In the genomic region with DNA sequence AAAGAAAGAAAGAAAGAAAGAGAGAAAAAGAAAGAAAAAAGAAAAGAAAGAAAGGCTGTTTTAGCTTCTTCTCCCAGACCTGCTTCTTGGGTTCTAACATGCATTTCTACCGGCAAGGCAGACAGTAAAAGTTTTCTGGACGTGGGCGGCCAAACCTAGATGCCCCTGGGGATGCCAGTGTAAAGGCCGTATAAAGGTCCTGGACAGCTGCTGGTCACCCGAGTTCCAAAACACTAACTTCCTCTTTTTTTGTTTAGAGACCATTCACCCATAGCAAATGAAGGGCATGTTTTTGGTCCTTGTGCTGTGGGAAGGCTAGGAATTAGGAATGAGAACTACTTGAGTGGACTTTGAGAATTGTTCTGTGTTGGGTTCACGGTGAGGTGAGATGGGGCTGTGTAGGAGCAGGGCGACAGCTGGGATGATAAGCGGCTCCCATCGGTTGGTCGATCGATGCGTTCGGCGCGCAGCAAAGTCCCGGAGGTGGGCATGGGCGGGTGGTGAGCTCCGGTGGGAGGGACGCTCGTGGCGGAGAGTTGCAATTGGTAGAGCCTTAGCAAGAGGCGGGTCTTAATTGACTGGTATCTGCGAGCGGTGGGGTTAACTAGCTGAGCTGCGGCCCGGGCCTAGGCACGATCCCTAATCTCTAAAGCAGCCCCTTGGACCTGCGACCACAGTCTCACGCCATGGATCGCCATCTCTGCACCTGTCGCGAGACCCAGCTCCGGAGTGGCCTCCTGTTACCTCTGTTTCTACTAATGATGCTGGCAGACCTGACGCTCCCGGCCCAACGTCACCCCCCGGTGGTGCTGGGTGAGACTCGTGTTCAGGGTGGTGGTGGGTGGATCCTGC, we compare ENCODE assay signal across 8 mouse cellular contexts. TPM values are rescaled to one million over a fixed set of nuclear protein-coding genes. Genes with fewer than 3 reads are reported as not detected.
DNase-seq lines count a peak whose midpoint lies in the region; ATAC-seq and TF ChIP-seq lines count a peak whose summit lies in the region.

Gene Pla2g15 (plus strand): TSS at position 599 of the 852 bp plus-strand sequence.

- TF ChIP-seq EP300 in ES-Bruce4 (IDR thresholded peaks at IDR 0.05; ENCODE audit: insufficient read depth, low read depth, low read length) = peak; percentile 16; the same call in 1 of the 2 replicates

- TF ChIP-seq CTCF in ES-Bruce4 (IDR thresholded peaks at IDR 0.05; ENCODE audit: low read depth, low read length) = no peak

- H3K27ac ChIP-seq in ES-Bruce4 (ENCODE audit: insufficient read depth, low read length) = no peak within 1 kb of the TSS
- H3K27ac ChIP-seq in forebrain, embryonic 12.5 days = peak within 1 kb of the TSS; percentile 54; the same call in 1 of the 2 replicates
- H3K27ac ChIP-seq in heart, embryonic 16.5 days (ENCODE audit: low read length) = peak within 1 kb of the TSS; percentile 8; the same call in 1 of the 2 replicates
- peak within 1 kb of the TSS; percentile 62 for H3K27ac ChIP-seq in liver, embryonic 15.5 days (replicated peaks)
- H3K27ac ChIP-seq in neural tube, embryonic 11.5 days (ENCODE audit: low read depth, low read length) = no peak within 1 kb of the TSS
- 0 out of 2 replicates have a peak within 1 kb of the TSS, but pooled peaks have one; percentile 46 for H3K27ac ChIP-seq in stomach, embryonic 16.5 days (ENCODE audit: low read length)

- peak within 1 kb of the TSS; percentile 81 for H3K4me3 ChIP-seq in ES-Bruce4 (ENCODE audit: low read depth, low read length)
- peak within 1 kb of the TSS; percentile 73 for H3K4me3 ChIP-seq in forebrain, embryonic 12.5 days (replicated peaks)
- H3K4me3 ChIP-seq in heart, embryonic 16.5 days (ENCODE audit: low read length) = peak within 1 kb of the TSS; percentile 71
- H3K4me3 ChIP-seq in liver, embryonic 15.5 days (replicated peaks) = peak within 1 kb of the TSS; percentile 70
- H3K4me3 ChIP-seq in neural tube, embryonic 11.5 days (ENCODE audit: low read depth, low read length) = peak within 1 kb of the TSS; percentile 70
- H3K4me3 ChIP-seq in stomach, embryonic 16.5 days (replicated peaks; ENCODE audit: low read length) = peak within 1 kb of the TSS; percentile 67

- H3K4me2 ChIP-seq in forebrain, embryonic 12.5 days = peak within 1 kb of the TSS; percentile 67
- peak within 1 kb of the TSS; percentile 73 for H3K4me2 ChIP-seq in heart, embryonic 16.5 days (ENCODE audit: low read depth, low read length)
- peak within 1 kb of the TSS; percentile 91 for H3K4me2 ChIP-seq in liver, embryonic 15.5 days
- H3K4me2 ChIP-seq in neural tube, embryonic 11.5 days (ENCODE audit: low read depth) = peak within 1 kb of the TSS; percentile 72
- H3K4me2 ChIP-seq in stomach, embryonic 16.5 days (ENCODE audit: low read depth, low read length) = peak within 1 kb of the TSS; percentile 69

- peak; percentile 92 for DNase-seq in c-Kit-positive CD71-positive TER-119-positive erythroid progenitor cells, embryonic 14.5 days (ENCODE audit: low spot score)
- peak; percentile 94 to 95 for DNase-seq in kidney, postnatal 36 days
- peak; percentile 93 for DNase-seq in neural tube, embryonic 11.5 days (ENCODE audit: low spot score)

- ATAC-seq in forebrain, embryonic 12.5 days (ENCODE audit: low FRiP score) = peak; percentile 99
- peak; percentile 98 for ATAC-seq in heart, embryonic 16.5 days (replicated peaks; ENCODE audit: extremely low read depth, insufficient read depth, low FRiP score)
- ATAC-seq in liver, embryonic 15.5 days (ENCODE audit: insufficient read depth) = peak; percentile 91
- peak; percentile 93 for ATAC-seq in neural tube, embryonic 11.5 days (ENCODE audit: insufficient read depth, low FRiP score, low TSS enrichment)
- peak; percentile 97 for ATAC-seq in stomach, embryonic 16.5 days (ENCODE audit: insufficient read depth, low FRiP score)

- no peaks in the 10 kb centered on the region; the same call in 1 of the 2 replicates for H3K36me3 ChIP-seq in ES-Bruce4 (ENCODE audit: control insufficient read depth, insufficient read depth, low read length, poor library complexity, severe bottlenecking)
- H3K36me3 ChIP-seq in forebrain, embryonic 12.5 days (replicated peaks) = peaks cover 5% of the 10 kb centered on the region
- no peaks in the 10 kb centered on the region for H3K36me3 ChIP-seq in heart, embryonic 16.5 days (ENCODE audit: control insufficient read depth, insufficient read depth)
- no peaks in the 10 kb centered on the region for H3K36me3 ChIP-seq in liver, embryonic 15.5 days (replicated peaks)
- 0 out of 2 replicates have a peak, but pooled peaks cover 1% of the 10 kb centered on the region for H3K36me3 ChIP-seq in neural tube, embryonic 11.5 days (ENCODE audit: control insufficient read depth, insufficient read depth, low read length)
- no peaks in the 10 kb centered on the region for H3K36me3 ChIP-seq in stomach, embryonic 16.5 days (ENCODE audit: control insufficient read depth, insufficient read depth, low read length)

- WGBS in forebrain, embryonic 12.5 days = 2% methylated on average over 38 of the region's 38 CpGs
- WGBS in heart, embryonic 16.5 days = 2% methylated on average over 38 of the region's 38 CpGs
- WGBS in liver, embryonic 15.5 days (ENCODE audit: insufficient replicate concordance) = under 1% methylated on average over 38 of the region's 38 CpGs
- 2% methylated on average over 38 of the region's 38 CpGs for WGBS in neural tube, embryonic 11.5 days
- WGBS in stomach, embryonic 16.5 days = under 1% methylated on average over 38 of the region's 38 CpGs

- H3K27me3 ChIP-seq in ES-Bruce4 (ENCODE audit: control insufficient read depth, insufficient read depth, low read length, poor library complexity, severe bottlenecking) = no peaks in the 10 kb centered on the region
- H3K27me3 ChIP-seq in forebrain, embryonic 12.5 days = 0 out of 2 replicates have a peak, but pooled peaks cover under 1% of the 10 kb centered on the region
- no peaks in the 10 kb centered on the region for H3K27me3 ChIP-seq in heart, embryonic 16.5 days (ENCODE audit: control insufficient read depth, insufficient read depth, low read length)
- no peaks in the 10 kb centered on the region; the same call in 1 of the 2 replicates for H3K27me3 ChIP-seq in liver, embryonic 15.5 days
- no peaks in the 10 kb centered on the region for H3K27me3 ChIP-seq in neural tube, embryonic 11.5 days (ENCODE audit: control insufficient read depth, insufficient read depth, low read length)
- H3K27me3 ChIP-seq in stomach, embryonic 16.5 days (ENCODE audit: control insufficient read depth, insufficient read depth, low read length) = no peaks in the 10 kb centered on the region

- H3K9ac ChIP-seq in ES-Bruce4 (ENCODE audit: low read depth, poor library complexity, severe bottlenecking) = peak within 1 kb of the TSS; percentile 59
- peak within 1 kb of the TSS; percentile 70 for H3K9ac ChIP-seq in forebrain, embryonic 12.5 days
- H3K9ac ChIP-seq in heart, embryonic 16.5 days (ENCODE audit: low read length) = peak within 1 kb of the TSS; percentile 78
- peak within 1 kb of the TSS; percentile 65 for H3K9ac ChIP-seq in liver, embryonic 15.5 days
- H3K9ac ChIP-seq in neural tube, embryonic 11.5 days (ENCODE audit: low read length) = peak within 1 kb of the TSS; percentile 72
- peak within 1 kb of the TSS; percentile 76 for H3K9ac ChIP-seq in stomach, embryonic 16.5 days (ENCODE audit: low read length)

- peak; percentile 51 for TF ChIP-seq POLR2A in ES-Bruce4 (IDR thresholded peaks at IDR 0.05; ENCODE audit: insufficient read depth, low read length)

- H3K9me3 ChIP-seq in ES-Bruce4 (replicated peaks; ENCODE audit: control insufficient read depth, insufficient read depth, low read length, poor library complexity, severe bottlenecking) = no peaks in the 10 kb centered on the region
- no peaks in the 10 kb centered on the region for H3K9me3 ChIP-seq in forebrain, embryonic 12.5 days
- no peaks in the 10 kb centered on the region for H3K9me3 ChIP-seq in heart, embryonic 16.5 days (replicated peaks; ENCODE audit: control insufficient read depth, low read length)
- H3K9me3 ChIP-seq in liver, embryonic 15.5 days (replicated peaks) = no peaks in the 10 kb centered on the region
- H3K9me3 ChIP-seq in neural tube, embryonic 11.5 days (ENCODE audit: control insufficient read depth, low read length) = no peaks in the 10 kb centered on the region
- no peaks in the 10 kb centered on the region for H3K9me3 ChIP-seq in stomach, embryonic 16.5 days (replicated peaks; ENCODE audit: control insufficient read depth, low read length)

- no peaks in the 10 kb centered on the region for H3K4me1 ChIP-seq in ES-Bruce4 (ENCODE audit: control insufficient read depth, insufficient read depth, low read length)
- H3K4me1 ChIP-seq in forebrain, embryonic 12.5 days = peaks cover 11% of the 10 kb centered on the region
- H3K4me1 ChIP-seq in heart, embryonic 16.5 days (ENCODE audit: control insufficient read depth, insufficient read depth, low read length) = peaks cover 11% of the 10 kb centered on the region
- H3K4me1 ChIP-seq in liver, embryonic 15.5 days (replicated peaks) = peaks cover 37% of the 10 kb centered on the region
- peaks cover 6% of the 10 kb centered on the region for H3K4me1 ChIP-seq in neural tube, embryonic 11.5 days (ENCODE audit: control insufficient read depth, insufficient read depth, low read length)
- H3K4me1 ChIP-seq in stomach, embryonic 16.5 days (ENCODE audit: control insufficient read depth, insufficient read depth, low read length) = peaks cover 8% of the 10 kb centered on the region

RNA-seq across cellular contexts. Expression of gene Pla2g15, which starts in this region (rescaled TPM):
- 18.0 and 19.6 TPM in 2 replicates for polyA plus RNA-seq in ES-Bruce4 (2011; ENCODE audit: insufficient read depth, insufficient read length, low read depth, missing spikeins)
- 13.8 and 15.8 TPM in 2 replicates for polyA plus RNA-seq in forebrain, embryonic 12.5 days (2016; fragmentation: Nextera tagmentation; extraction: Ambion mirVana)
- 7.7 and 7.8 TPM in 2 replicates for polyA plus RNA-seq in heart, embryonic 16.5 days (2015; fragmentation: Nextera tagmentation; extraction: Ambion mirVana)
- 7.8 and 8.7 TPM in 2 replicates for polyA plus RNA-seq in liver, embryonic 15.5 days (2015; fragmentation: Nextera tagmentation; extraction: Ambion mirVana)
- polyA plus RNA-seq in neural tube, embryonic 11.5 days (2014; fragmentation: Nextera tagmentation; extraction: Ambion mirVana) = 8.0 and 8.9 TPM in 2 replicates
- 13.7 and 14.9 TPM in 2 replicates for polyA plus RNA-seq in stomach, embryonic 16.5 days (2015; fragmentation: Nextera tagmentation; extraction: Ambion mirVana)

Comparison
In these comparisons a context has a peak if more than half of its experiments do, and no peak if none do; other contexts are left out.
1. H3K27ac ChIP-seq: peak in forebrain, embryonic 12.5 days (single experiment), heart, embryonic 16.5 days (single experiment), liver, embryonic 15.5 days (single experiment) and stomach, embryonic 16.5 days (single experiment); none in ES-Bruce4 (single experiment) and neural tube, embryonic 11.5 days (single experiment).
2. Peak in every context shown above with its lines, with median percentiles within 50 percentile points of each other: H3K4me3 ChIP-seq, H3K9ac ChIP-seq, DNase-seq, ATAC-seq and H3K4me2 ChIP-seq.